Mouse (Mus musculus) midbrain, embryonic 14.5 days (tissue): ENCODE results near the gene Trappc4. TPM values are rescaled to one million over a fixed set of nuclear protein-coding genes. Genes with fewer than 3 reads are reported as not detected.
A peak's percentile ranks its signal among the peaks of the same experiment; 100 is the strongest.
"Not testable (repeated sequence)": the region's sequence is repeated elsewhere in the genome, so short reads cannot be mapped to it uniquely, and the experiment has no call there.

Experiments
- ATAC-seq: fragments of 200-750 bp; cut with Nextera tagmentation; 2 replicates; pipeline ENCODE4 v1.8.0; 2017; ENCODE audit warnings: moderate number of reproducible peaks, moderate library complexity; ENCODE audit not compliant: low FRiP score, low TSS enrichment
- DNase-seq: peaks from one replicate; pipeline ENCODE4 v3.0.0-alpha.2; 2015
- H3K27ac ChIP-seq: fragments of 300-500 bp; sonication (generic); replicated peaks from 2 replicates; pipeline ENCODE4 v1.5.1; 2014; ENCODE audit warnings: mild to moderate bottlenecking, low read depth, low read length, moderate library complexity
- H3K27me3 ChIP-seq: fragments of 300-500 bp; sonication (generic); 2 replicates; pipeline ENCODE4 v1.6.1; 2014; ENCODE audit warnings: low read length, control low read depth, mixed read lengths; ENCODE audit not compliant: control insufficient read depth, insufficient read depth
- H3K36me3 ChIP-seq: fragments of 300-500 bp; sonication (generic); 2 replicates; pipeline ENCODE4 v1.6.1; 2014; ENCODE audit warnings: low read length, control low read depth; ENCODE audit not compliant: control insufficient read depth, insufficient read depth
- H3K4me1 ChIP-seq: fragments of 300-500 bp; sonication (generic); 2 replicates; pipeline ENCODE4 v1.6.1; 2014; ENCODE audit warnings: mild to moderate bottlenecking, antibody characterized with exemption, low read length, control low read depth; ENCODE audit not compliant: control insufficient read depth, insufficient read depth
- H3K4me2 ChIP-seq: fragments of 300-500 bp; sonication (generic); 2 replicates; pipeline ENCODE4 v1.6.1; 2014; ENCODE audit warnings: mild to moderate bottlenecking, low read length, moderate library complexity
- H3K4me3 ChIP-seq: fragments of 300-500 bp; sonication (generic); replicated peaks from 2 replicates; pipeline ENCODE4 v1.5.1; 2014; ENCODE audit warnings: low read depth, low read length
- H3K9ac ChIP-seq: fragments of 300-500 bp; sonication (generic); replicated peaks from 2 replicates; pipeline ENCODE4 v1.6.1; 2014; ENCODE audit warnings: mild to moderate bottlenecking, low read length, moderate library complexity
- H3K9me3 ChIP-seq: fragments of 300-500 bp; sonication (generic); 2 replicates; pipeline ENCODE4 v1.6.1; 2016; ENCODE audit warnings: low read length, control low read depth, mixed read lengths; ENCODE audit not compliant: control insufficient read depth
- WGBS: fragments of 180-500 bp; shearing (Covaris S2); extraction: QIAGEN DNeasy Blood & Tissue Kit; methylation state at CpG from one replicate; pipeline ENCODE4 v1.1.7; 2014; 5-methylcytosine and 5-hydroxymethylcytosine counted together
- polyA plus RNA-seq: library from polyadenylated mRNA; unstranded; fragments of >200 nt; fragmentation: Nextera tagmentation; extraction: Ambion mirVana; gene quantifications from 2 replicates; pipeline ENCODE4 v1.2.1, GENCODE M21; 2014

Gene Trappc4
- polyA plus RNA-seq, 1 experiment from 2014 or later: 329 TPM

GRCm38 (mm10) chr9:44411601-44412130 lies 4.3 kb upstream of the Trappc4 start:
- Histone ChIP-seq H3K9ac (no peak overlapping the region), H3K27me3 (no peaks in the 10 kb centered on the region), H3K4me2 (no peak overlapping the region), H3K27ac (no peak overlapping the region), H3K4me3 (no peak overlapping the region), H3K4me1 (peaks cover 7% of the 10 kb centered on the region; the same call in 1 of the 2 replicates), H3K36me3 (peaks cover 69% of the 10 kb centered on the region), H3K9me3 (no peaks in the 10 kb centered on the region)
- DNase-seq: no peak
- 86% methylated on average over 1 of the region's 1 CpGs for WGBS
- ATAC-seq: no peak

DNA sequence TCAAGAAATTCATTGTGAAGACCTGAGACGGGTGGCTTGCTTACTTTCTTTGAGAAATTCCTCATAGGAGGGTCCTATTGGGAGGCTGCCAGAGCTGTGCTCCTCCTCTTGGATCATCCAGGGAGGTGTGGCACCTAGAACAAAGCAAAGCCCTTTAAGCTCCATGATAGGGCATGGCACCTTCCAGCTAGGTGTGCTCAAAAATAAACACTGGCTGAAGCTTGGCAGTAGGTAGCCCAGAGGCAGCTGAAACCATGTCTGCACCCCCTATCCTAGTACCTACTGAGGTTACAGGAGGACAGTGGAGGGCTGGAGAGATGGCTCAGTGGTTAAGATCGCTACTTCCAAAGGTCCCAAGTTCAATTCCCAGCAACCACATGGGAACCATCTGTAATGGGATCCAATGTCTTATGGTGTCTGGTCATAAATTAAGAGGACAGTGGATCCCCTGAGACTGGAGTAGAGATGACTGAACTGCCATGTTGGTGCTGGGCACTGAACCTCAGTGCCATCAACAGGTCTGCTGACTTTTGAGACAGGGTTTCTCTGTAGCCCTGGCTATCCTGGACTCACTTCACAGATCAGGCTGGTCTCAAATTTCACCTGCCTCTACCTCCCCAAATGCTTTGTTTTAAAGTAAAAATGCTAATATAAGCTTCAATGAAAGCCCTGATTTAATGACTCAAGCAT lies 3.4 kb upstream of the Trappc4 start:
- Histone ChIP-seq H3K27ac (no peak overlapping the region), H3K4me2 (no peak overlapping the region), H3K9me3 (no peaks in the 10 kb centered on the region), H3K4me3 (no peak overlapping the region), H3K4me1 (peaks cover 14% of the 10 kb centered on the region), H3K9ac (no peak overlapping the region), H3K27me3 (no peaks in the 10 kb centered on the region), H3K36me3 (peaks cover 63% of the 10 kb centered on the region)
- WGBS: 87% methylated on average over 2 of the region's 2 CpGs
- no peak for DNase-seq
- ATAC-seq: no peak

GRCm38 (mm10) chr9:44408693-44409092 lies 1.3 kb upstream of the Trappc4 start:
- 76% methylated on average over 9 of the region's 9 CpGs for WGBS
- not testable (repeated sequence) for H3K27me3 ChIP-seq, DNase-seq, H3K27ac ChIP-seq, H3K9ac ChIP-seq, ATAC-seq, H3K9me3 ChIP-seq
- H3K4me3 ChIP-seq: peak overlapping the region; percentile 78
- peak overlapping the region; percentile 75 for H3K4me2 ChIP-seq
- peaks cover 18% of the 10 kb centered on the region for H3K4me1 ChIP-seq
- peaks cover 66% of the 10 kb centered on the region for H3K36me3 ChIP-seq

DNA sequence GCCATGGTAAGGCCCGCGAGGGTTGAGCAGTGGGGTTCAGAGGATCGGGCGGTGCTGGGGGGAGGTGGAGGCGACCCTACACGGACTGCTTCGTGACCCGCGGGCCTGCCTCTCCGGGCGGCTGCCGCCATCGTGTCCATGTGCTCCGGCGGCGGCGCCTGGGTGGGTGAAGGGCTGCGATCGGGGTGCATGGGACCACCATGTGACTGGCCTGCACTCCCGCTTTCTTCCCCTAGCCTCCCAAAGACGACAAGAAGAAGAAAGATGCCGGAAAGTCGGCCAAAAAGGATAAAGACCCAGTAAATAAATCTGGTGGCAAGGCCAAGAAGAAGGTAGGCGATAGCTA lies 325 bp upstream of the Trappc4 start:
- no peaks in the 10 kb centered on the region for H3K27me3 ChIP-seq
- ATAC-seq (no peak), DNase-seq (no peak)
- peak overlapping the region; percentile 96 for H3K27ac ChIP-seq
- no peaks in the 10 kb centered on the region for H3K9me3 ChIP-seq
- peaks cover 66% of the 10 kb centered on the region for H3K36me3 ChIP-seq
- peak overlapping the region; percentile 76 for H3K9ac ChIP-seq
- peak overlapping the region; percentile 75 for H3K4me2 ChIP-seq
- under 1% methylated on average over 24 of the region's 24 CpGs for WGBS
- H3K4me3 ChIP-seq: peak overlapping the region; percentile 78
- H3K4me1 ChIP-seq: peaks cover 18% of the 10 kb centered on the region

DNA sequence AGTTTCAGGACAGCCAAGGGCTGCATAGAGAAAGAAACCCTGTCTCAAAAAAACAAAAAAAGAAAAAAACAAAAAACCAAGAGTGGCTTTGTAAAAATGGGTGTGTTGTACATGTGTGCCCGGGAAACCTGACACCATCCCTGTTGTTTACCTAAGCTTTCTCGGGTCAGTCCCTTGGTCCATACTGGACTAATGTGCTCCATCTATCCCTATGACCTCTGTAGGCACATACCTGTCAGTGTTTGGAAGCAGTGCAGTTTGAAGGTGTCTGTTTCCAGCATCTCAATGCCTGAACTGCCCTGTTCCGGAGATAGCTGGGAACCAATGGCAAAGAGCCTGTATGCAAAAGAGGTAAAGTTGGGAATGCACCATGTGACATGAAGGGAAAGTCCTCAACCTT lies 2.4 kb downstream of the Trappc4 start:
- Histone ChIP-seq H3K36me3 (peaks cover 66% of the 10 kb centered on the region), H3K4me1 (peaks cover 18% of the 10 kb centered on the region), H3K4me3 (no peak overlapping the region), H3K27me3 (no peaks in the 10 kb centered on the region), H3K27ac (no peak overlapping the region), H3K9me3 (no peaks in the 10 kb centered on the region), H3K4me2 (no peak overlapping the region), H3K9ac (no peak overlapping the region)
- no peak for DNase-seq
- no peak for ATAC-seq
- WGBS: 92% methylated on average over 3 of the region's 3 CpGs

DNA sequence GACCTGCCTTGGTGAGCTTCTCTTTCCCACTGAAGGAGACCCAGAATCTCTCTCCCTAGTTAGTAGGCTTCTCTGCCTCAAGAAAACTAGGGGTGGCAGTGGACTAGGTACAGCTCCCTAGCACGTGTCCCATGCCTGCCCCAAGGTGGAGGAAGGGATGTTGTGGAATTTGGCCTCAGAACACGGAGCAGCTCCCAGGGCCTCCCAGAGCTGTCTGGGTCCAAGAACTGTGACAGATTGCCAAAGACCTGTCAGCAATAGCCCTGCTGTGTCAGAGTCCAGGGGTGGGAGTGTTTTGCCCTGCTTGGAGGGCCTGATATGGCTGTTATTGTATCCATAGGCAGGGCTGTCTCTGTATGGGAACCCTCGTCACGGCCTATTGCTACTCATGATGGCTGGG lies 6.3 kb downstream of the Trappc4 start:
- Histone ChIP-seq H3K9ac (no peak overlapping the region), H3K4me2 (no peak overlapping the region), H3K4me3 (no peak overlapping the region), H3K27ac (no peak overlapping the region), H3K36me3 (peaks cover 67% of the 10 kb centered on the region), H3K9me3 (no peaks in the 10 kb centered on the region), H3K4me1 (peaks cover 21% of the 10 kb centered on the region), H3K27me3 (no peaks in the 10 kb centered on the region)
- WGBS: 94% methylated on average over 4 of the region's 4 CpGs
- DNase-seq: no peak
- ATAC-seq: no peak

GRCm38 (mm10) chr9:44399795-44400114 lies 7.6 kb downstream of the Trappc4 start:
- H3K4me3 ChIP-seq: no peak overlapping the region
- 92% methylated on average over 6 of the region's 6 CpGs for WGBS
- peaks cover 14% of the 10 kb centered on the region for H3K4me1 ChIP-seq
- no peaks in the 10 kb centered on the region for H3K27me3 ChIP-seq
- H3K36me3 ChIP-seq: peaks cover 60% of the 10 kb centered on the region
- no peak overlapping the region for H3K4me2 ChIP-seq
- H3K27ac ChIP-seq: no peak overlapping the region
- no peak overlapping the region for H3K9ac ChIP-seq
- no peak for ATAC-seq
- H3K9me3 ChIP-seq: no peaks in the 10 kb centered on the region
- no peak for DNase-seq

GRCm38 (mm10) chr9:44399114-44399794 lies 8.1 kb downstream of the Trappc4 start:
- H3K4me3 ChIP-seq: no peak overlapping the region
- H3K9ac ChIP-seq: no peak overlapping the region
- H3K9me3 ChIP-seq: no peaks in the 10 kb centered on the region
- H3K4me2 ChIP-seq: no peak overlapping the region
- no peak overlapping the region for H3K27ac ChIP-seq
- DNase-seq (no peak), ATAC-seq (no peak)
- peaks cover 14% of the 10 kb centered on the region for H3K4me1 ChIP-seq
- WGBS: 86% methylated on average over 13 of the region's 13 CpGs
- H3K27me3 ChIP-seq: no peaks in the 10 kb centered on the region
- peaks cover 55% of the 10 kb centered on the region for H3K36me3 ChIP-seq

DNA sequence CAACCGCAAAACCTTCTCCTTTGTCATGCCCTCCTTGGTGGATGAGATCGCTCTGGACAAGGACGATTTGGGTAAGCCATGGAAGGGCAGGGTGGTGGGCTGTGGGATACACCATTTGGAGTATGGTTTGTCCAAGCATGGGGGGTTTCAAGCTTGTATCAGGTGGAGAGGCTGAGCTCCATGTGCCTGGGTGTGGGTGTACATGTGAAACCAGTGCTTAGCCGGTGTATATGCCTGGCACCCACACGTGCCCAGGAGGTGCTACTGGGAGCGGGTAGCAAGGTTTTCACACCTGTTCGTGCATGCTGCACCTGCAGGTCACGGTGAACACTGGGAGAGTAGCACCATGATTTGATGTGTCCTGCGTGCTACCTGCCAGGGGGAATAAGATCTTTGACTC lies 8.8 kb downstream of the Trappc4 start:
- 84% methylated on average over 9 of the region's 9 CpGs for WGBS
- Histone ChIP-seq H3K9ac (no peak overlapping the region; the same call in 1 of the 2 replicates), H3K4me3 (peak overlapping the region; percentile 2; the same call in 1 of the 2 replicates), H3K27ac (no peak overlapping the region), H3K4me1 (peaks cover 14% of the 10 kb centered on the region), H3K9me3 (no peaks in the 10 kb centered on the region), H3K27me3 (no peaks in the 10 kb centered on the region), H3K4me2 (peak overlapping the region; percentile 96), H3K36me3 (peaks cover 48% of the 10 kb centered on the region)
- ATAC-seq (no peak), DNase-seq (no peak)
